Mouse (Mus musculus): Measurements from ENCODE around the gene Rilp. TPM values are rescaled to one million over a fixed set of nuclear protein-coding genes. Genes with fewer than 3 reads are reported as not detected.

Rilp gene
- total and polyA plus RNA-seq, 2 experiments, result 23.0 to 32.6 TPM

DNA sequence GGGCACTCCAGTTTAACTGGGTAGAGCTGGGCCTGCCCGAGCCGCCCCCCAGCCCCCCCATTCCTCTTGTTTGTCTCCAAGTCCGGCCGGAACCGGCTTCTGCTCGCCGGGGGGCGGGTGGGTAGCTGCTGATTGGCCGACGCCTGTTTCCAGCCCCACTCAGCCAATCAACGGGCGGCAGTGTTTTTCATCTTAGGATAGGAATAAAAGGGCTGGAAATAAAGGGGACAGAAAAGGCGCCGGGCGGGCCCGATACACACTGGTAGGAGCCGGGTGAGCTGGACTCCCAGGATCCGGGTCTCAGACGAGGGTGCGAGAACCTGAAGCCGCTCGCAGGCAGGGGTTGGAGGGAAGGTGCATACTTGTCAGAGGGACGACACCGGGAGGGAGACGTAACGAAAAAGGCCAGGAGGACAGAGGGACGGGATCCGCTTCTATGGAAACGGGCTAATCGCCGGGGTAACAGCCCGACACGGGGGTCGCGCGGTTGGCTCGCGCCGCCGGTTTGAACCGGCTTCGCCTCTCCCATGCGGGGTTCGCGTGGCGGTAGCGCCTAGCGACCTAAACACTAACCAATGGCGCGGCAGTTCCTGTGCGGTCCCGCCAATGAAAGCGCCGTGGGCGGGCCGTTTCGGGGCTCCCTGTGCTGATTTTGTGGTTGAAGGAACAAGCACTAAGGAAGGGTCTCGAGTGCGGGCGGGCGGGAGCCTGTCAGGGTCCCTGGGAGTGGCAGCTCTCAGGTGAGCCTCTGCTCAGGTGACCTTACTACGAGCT is 21.8 kb downstream of the Rilp start, which contains the start of gene Slc43a2:
TSS of gene Slc43a2 (plus strand) at position 226 of the 774 bp plus-strand sequence.
- peak within 1 kb of the TSS; percentile 73 for H3K27ac ChIP-seq (replicated peaks; ENCODE audit: insufficient read depth, low read depth, low read length)
- no peaks in the 10 kb centered on the region for H3K27me3 ChIP-seq (ENCODE audit: control insufficient read depth, insufficient read depth, low read length)
- peak; percentile 63 for DNase-seq (ENCODE audit: extremely low read depth, low read depth, low spot score)
- H3K36me3 ChIP-seq (ENCODE audit: control insufficient read depth, insufficient read depth, low read length), result peaks cover 6% of the 10 kb centered on the region; the same call in 1 of the 2 replicates
- H3K79me2 ChIP-seq (ENCODE audit: control insufficient read depth, insufficient read depth, low read length), result no peaks in the 10 kb centered on the region
- H3K4me1 ChIP-seq (ENCODE audit: control insufficient read depth, insufficient read depth, low read length), result peaks cover 5% of the 10 kb centered on the region
- H3K4me3 ChIP-seq (ENCODE audit: insufficient read depth, low read depth, low read length), result peak within 1 kb of the TSS; percentile 86
- H3K9ac ChIP-seq (ENCODE audit: low read depth, low read length), result peak within 1 kb of the TSS; percentile 78
- WGBS, result 1% methylated on average over 62 of the region's 62 CpGs
- TF ChIP-seq CTCF (IDR thresholded peaks at IDR 0.05; ENCODE audit: low read depth, low read length), result no peak
- TF ChIP-seq POLR2A (IDR thresholded peaks at IDR 0.05; ENCODE audit: extremely low read depth, insufficient read depth, low read length), result 0 out of 2 replicates have a peak, but pooled peaks have one; percentile 13

DNA sequence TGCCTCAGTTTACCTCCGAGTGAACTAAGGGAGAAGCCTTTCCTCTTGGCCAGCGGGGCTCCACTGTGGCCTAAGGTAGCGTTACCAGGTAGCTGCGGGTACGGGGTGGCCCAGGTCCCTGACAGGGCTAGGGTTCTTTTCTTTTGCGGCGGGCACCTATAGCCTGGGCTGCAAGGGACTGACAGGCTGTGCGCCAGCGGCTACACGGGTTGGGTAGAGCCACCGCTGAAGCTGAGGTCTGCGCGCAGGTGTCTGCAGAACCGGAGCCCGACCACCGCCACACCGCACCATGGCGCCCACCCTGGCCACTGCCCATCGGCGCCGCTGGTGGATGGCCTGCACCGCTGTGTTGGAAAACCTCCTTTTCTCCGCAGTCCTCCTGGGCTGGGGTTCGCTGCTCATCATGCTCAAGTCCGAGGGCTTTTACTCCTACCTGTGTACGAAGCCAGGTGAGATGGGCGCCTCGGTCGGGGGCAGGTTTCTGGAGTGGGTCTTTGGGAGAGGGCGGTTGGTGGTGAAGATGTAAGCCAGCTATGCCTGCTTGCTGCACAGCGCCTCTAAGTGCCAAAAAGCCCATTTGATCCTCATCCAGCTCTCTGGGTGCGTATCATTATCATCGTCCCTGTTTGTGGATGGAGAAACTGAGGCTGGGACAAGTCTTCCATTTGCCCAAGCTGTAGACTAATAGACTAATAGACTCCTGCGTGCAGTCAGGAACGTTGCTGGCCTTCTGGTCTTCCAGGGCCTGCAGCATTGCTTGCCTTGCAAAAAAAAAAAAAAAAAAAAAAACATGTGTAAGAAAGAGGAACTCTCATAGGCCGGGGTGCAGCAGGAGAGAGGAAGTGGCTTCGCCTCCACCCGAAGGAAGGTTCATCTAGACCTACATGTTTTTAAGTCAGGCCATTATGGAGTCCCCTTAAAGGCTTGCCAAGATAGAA is 22.7 kb downstream of the Rilp start:
- peaks cover 1% of the 10 kb centered on the region; the same call in 1 of the 2 replicates for H3K36me3 ChIP-seq (ENCODE audit: control insufficient read depth, insufficient read depth, low read length)
- DNase-seq (ENCODE audit: extremely low read depth, low read depth, low spot score), result peak; percentile 42
- TF ChIP-seq CTCF (IDR thresholded peaks at IDR 0.05; ENCODE audit: low read depth, low read length) (no peak), POLR2A (IDR thresholded peaks at IDR 0.05; ENCODE audit: extremely low read depth, insufficient read depth, low read length) (no peak)
- WGBS, result 33% methylated on average over 38 of the region's 38 CpGs
- peaks cover 5% of the 10 kb centered on the region for H3K4me1 ChIP-seq (ENCODE audit: control insufficient read depth, insufficient read depth, low read length)
- no peaks in the 10 kb centered on the region for H3K79me2 ChIP-seq (ENCODE audit: control insufficient read depth, insufficient read depth, low read length)
- peak overlapping the region; percentile 75 for H3K9ac ChIP-seq (ENCODE audit: low read depth, low read length)
- peak overlapping the region; percentile 86 for H3K4me3 ChIP-seq (ENCODE audit: insufficient read depth, low read depth, low read length)
- H3K27ac ChIP-seq (replicated peaks; ENCODE audit: insufficient read depth, low read depth, low read length), result peak overlapping the region; percentile 55
- no peaks in the 10 kb centered on the region for H3K27me3 ChIP-seq (ENCODE audit: control insufficient read depth, insufficient read depth, low read length)

DNA sequence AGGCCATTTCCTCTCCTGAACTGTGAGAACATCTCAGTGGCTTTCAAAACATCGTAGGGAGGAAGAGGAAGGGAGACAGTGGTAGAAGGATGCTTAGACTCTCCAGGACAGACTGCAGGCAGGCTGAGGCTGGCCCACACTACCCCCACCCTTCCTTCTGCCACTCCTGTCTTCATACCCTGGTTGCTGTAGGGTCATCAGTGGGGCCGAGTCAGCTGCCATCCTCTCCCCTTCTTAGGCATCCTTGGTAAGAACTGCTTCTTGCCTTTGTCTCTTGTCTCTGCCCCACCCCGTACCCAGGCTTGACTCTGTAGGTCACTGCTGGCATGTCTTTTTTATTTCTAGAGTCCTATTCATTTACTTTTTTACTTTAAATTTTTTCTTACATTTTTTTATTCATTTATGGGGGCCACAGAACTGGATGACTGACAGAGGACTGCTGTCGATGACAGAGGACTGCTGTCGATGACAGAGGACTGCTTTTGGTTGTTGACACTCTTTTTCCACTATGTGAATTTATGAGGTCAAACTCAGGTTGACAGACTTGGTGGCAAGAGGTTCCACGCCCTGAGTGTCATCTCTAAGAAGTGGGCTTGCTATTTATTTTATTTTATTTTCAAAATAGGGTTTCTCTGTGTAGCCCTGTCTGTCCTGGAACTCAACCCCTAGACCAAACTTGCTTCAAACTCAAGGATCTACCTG is 23.6 kb downstream of the Rilp start:
- Histone ChIP-seq H3K4me1 (ENCODE audit: control insufficient read depth, insufficient read depth, low read length) (peaks cover 5% of the 10 kb centered on the region), H3K79me2 (ENCODE audit: control insufficient read depth, insufficient read depth, low read length) (no peaks in the 10 kb centered on the region), H3K27me3 (ENCODE audit: control insufficient read depth, insufficient read depth, low read length) (no peaks in the 10 kb centered on the region), H3K9ac (ENCODE audit: low read depth, low read length) (peak overlapping the region; percentile 40), H3K36me3 (ENCODE audit: control insufficient read depth, insufficient read depth, low read length) (0 out of 2 replicates have a peak, but pooled peaks cover 1% of the 10 kb centered on the region), H3K27ac (replicated peaks; ENCODE audit: insufficient read depth, low read depth, low read length) (peak overlapping the region; percentile 55), H3K4me3 (ENCODE audit: insufficient read depth, low read depth, low read length) (peak overlapping the region; percentile 22)
- no peak for TF ChIP-seq CTCF (IDR thresholded peaks at IDR 0.05; ENCODE audit: low read depth, low read length)
- no peak for TF ChIP-seq POLR2A (IDR thresholded peaks at IDR 0.05; ENCODE audit: extremely low read depth, insufficient read depth, low read length)
- 63% methylated on average over 6 of the region's 6 CpGs for WGBS
- no peak for DNase-seq (ENCODE audit: extremely low read depth, low read depth, low spot score)

- Histone ChIP-seq H3K27me3 (ENCODE audit: control insufficient read depth, insufficient read depth, low read length) (no peaks in the 10 kb centered on the region), H3K4me1 (ENCODE audit: control insufficient read depth, insufficient read depth, low read length) (peaks cover 5% of the 10 kb centered on the region), H3K4me3 (ENCODE audit: insufficient read depth, low read depth, low read length) (no peak overlapping the region), H3K27ac (replicated peaks; ENCODE audit: insufficient read depth, low read depth, low read length) (peak overlapping the region; percentile 41), H3K79me2 (ENCODE audit: control insufficient read depth, insufficient read depth, low read length) (no peaks in the 10 kb centered on the region), H3K36me3 (ENCODE audit: control insufficient read depth, insufficient read depth, low read length) (no peaks in the 10 kb centered on the region), H3K9ac (ENCODE audit: low read depth, low read length) (no peak overlapping the region)
- peak; percentile 10 for DNase-seq (ENCODE audit: extremely low read depth, low read depth, low spot score)
- TF ChIP-seq CTCF (IDR thresholded peaks at IDR 0.05; ENCODE audit: low read depth, low read length), result no peak
- WGBS, result 69% methylated on average over 4 of the region's 4 CpGs
These were observed 24.6 kb downstream of the Rilp start for GRCm38 (mm10) chr11:75534286-75535033.

All from liver, adult 2 months (tissue).